Mouse (Mus musculus): Measurements from ENCODE around the gene Mitd1.

Gene Mitd1

DNA sequence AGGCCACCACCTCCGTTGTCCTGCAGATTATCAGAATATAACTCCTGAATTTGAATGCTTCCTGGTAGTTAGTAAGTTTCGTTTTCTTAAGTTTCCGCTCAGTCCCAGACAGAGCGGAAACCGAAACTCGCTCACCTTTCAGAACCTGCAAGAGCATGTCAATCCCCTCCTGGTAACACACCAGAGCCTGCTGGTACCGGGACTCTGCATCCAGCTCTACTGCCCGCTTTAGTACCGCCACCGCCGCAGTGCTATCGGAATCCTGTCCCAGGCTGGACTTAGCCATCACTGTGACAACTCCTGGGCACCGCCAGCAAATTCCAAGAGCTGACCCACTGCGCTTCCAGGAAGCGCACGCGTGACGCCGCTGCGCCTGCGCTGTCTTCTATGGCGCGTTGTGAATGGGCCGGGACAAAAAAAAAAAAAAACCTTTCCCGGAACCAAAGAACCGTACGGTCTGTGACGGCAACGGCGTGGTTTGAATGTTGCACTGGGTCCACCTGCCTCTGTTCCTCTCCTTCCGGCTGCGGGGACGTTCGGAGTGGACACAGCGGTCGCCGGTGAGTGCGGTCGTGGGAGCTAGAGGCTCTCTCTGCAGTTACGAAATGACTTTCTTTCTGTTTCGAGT, at the start of gene Mitd1, which contains the start of gene Mrpl30:
Gene Mitd1 (minus strand): TSS at position 387 of the 628 bp plus-strand sequence.
Gene Mrpl30 (plus strand): TSS at position 453 of the 628 bp plus-strand sequence.
- in situ Hi-C loops (cut with MboI, MseI) = no loop called here

DNA sequence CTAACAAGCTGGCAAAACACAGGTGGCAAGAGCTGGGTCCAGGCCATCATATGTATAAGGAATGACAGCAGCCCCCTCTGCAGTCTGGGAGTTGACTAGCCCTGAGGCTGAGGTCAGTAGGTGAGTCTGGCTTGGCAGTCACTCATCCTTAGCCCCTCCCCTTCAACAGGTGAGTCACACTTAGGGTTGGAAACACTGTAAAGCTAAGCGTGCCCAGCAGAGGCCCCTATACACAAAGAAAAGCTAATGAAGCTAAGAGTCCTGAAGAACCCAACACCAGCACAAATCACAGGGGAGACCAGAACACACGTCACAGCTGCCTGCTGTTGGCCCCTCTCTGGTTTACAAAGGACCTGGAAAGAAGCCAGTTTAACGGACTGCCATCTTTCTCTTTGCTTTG, 41.6 kb upstream of the Mitd1 start:
- in situ Hi-C loops (cut with MboI, MseI) = no loop called here

DNA sequence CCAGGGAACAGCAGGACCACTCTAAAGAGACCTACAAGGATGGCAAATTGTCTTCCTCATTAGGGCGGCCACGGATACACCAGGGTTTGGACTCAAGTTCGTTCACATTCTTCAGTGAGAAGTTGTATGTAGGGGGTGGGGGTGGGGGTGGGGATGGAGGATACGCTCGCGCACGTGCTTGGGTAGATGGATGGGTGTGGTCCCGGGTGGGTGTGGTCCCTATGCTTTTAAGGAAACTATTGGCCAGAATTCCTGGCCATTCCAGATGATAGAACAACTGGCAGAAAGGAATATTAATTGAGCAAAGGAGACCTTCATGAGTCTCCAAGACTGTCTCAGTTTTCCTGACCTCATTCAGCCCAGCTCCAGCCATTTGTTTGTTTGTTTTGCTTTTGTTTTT, 35.8 kb upstream of the Mitd1 start:
- in situ Hi-C loops (cut with MboI, MseI) = loop anchor here (10.0 kb wide), 1 partner anchor 169 kb away; no protein-coding TSS in a partner anchor

GRCm38 (mm10) chr1:37922536-37922935, 32.3 kb upstream of the Mitd1 start:
- in situ Hi-C loops (cut with MboI, MseI) = loop anchor here (10.0 kb wide), 1 partner anchor 172 kb away; no protein-coding TSS in a partner anchor

DNA sequence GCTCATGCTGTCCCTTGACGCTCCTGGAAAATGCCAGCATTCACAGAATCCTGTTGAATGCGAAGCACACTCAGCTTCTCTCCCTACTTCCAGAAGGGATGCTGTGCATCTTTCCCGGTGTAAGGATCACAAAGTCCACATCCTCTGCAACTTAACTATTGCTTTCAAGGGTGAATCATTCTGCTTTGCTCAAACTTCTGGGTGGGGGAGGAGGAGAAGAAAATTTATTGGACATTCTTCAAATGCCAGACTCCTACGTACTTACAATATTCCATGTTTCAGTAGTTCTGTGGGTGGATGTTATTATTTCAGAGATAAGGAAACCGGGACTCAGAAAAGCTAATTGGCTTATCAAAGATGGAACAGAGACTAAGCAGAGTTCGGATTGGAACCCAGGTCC, 27.9 kb upstream of the Mitd1 start:
- in situ Hi-C loops (cut with MboI, MseI) = no loop called here

GRCm38 (mm10) chr1:37917666-37918065, 27.5 kb upstream of the Mitd1 start:
- in situ Hi-C loops (cut with MboI, MseI) = no loop called here

GRCm38 (mm10) chr1:37916393-37916792, 26.2 kb upstream of the Mitd1 start, which contains the start of gene Lyg2:
TSS of gene Lyg2 (minus strand) at chr1:37916493.
- in situ Hi-C loops (cut with MboI, MseI) = no loop called here

DNA sequence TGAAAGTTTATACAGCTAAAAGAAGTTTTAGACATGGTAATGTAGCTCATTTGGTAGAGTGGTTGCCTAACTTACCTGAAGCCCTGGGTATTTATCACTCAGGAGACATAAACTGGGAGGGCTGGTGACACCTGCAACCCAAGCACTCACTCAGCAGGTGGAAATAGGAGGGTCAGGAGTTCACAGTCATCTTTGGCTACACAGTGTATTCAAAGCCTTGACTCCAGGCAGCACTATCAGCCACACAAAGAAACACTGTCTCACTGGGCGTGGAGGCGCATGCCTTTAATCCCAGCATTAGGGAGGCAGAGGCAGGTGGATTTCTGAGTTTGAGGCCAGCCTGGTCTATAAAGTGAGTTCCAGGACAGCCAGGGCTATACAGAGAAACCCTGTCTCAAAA, 22.5 kb upstream of the Mitd1 start:
- in situ Hi-C loops (cut with MboI, MseI) = no loop called here

- in situ Hi-C loops (cut with MboI, MseI) = no loop called here
Measured at GRCm38 (mm10) chr1:37903178-37903577, 13.0 kb upstream of the Mitd1 start.

DNA sequence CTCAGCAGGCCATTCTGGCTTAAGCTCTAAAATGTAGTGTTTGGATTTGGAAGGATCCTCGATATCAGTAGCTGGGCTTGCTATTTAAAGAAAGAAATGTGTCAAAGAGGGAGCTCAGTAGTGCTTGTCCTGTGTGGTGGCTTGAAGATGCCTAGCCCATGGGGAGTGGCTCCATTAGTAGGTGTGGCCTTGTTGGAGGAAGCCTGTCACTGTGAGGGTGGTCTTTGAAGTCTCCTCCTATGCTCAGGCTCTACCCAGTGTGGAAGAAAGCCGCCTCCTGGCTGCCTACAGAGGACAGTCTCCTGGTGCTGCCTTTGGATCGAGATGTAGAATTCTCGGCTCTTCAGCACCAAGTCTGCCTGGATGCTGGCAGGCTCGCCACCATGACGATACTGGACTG, 10.1 kb upstream of the Mitd1 start:
- in situ Hi-C loops (cut with MboI, MseI) = no loop called here

DNA sequence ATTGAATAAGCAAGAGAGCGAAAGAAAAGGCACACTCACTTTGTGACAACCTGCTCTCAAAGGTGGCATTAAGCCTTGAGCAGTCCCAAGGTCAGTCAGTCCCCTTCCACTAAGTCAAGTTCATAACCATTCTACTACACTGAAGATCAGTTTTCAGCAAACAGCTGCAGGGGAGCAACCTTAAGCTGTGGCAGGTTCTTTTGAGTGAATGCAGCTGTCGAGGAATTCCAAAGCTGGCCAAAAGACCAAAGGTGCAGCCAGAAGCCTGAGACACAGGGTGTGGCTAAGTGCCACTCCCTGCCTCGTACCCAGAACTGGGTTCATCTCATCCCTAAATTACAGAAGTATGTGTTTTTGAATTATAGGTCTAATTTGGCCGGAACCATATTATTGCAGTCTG, 9.6 kb upstream of the Mitd1 start:
- in situ Hi-C loops (cut with MboI, MseI) = loop anchor here (5.0 kb wide), 1 partner anchor 87 kb away; no protein-coding TSS in a partner anchor

- in situ Hi-C loops (cut with MboI, MseI) = loop anchor here (5.0 kb wide), 1 partner anchor 93 kb away; no protein-coding TSS in a partner anchor
Measured at GRCm38 (mm10) chr1:37894606-37895005, 4.4 kb upstream of the Mitd1 start.

- in situ Hi-C loops (cut with MboI, MseI) = no loop called here
Measured at GRCm38 (mm10) chr1:37891400-37891799, 1.2 kb upstream of the Mitd1 start.

GRCm38 (mm10) chr1:37889206-37889605, 1.0 kb downstream of the Mitd1 start:
- in situ Hi-C loops (cut with MboI, MseI) = no loop called here

GRCm38 (mm10) chr1:37884451-37884850, 5.8 kb downstream of the Mitd1 start:
- in situ Hi-C loops (cut with MboI, MseI) = no loop called here

DNA sequence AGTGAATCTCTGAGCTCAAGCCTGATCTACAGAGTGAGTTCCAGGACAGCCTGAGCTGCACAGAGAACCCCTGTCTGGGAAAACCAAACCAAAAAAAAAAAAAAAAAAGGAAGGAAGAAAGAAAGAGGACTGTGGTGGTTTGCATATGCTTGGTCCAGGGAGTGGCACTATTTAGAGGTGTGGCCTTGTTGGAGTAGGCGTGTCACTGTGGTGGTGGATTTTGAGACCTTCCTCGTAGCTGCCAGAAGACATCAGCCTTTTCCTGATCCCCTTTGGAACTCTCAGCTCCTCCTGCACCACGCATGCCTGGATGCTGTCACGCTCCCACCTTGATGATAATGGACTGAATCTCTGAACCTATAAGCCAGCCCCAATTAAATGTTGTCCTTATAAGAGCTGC, 6.8 kb downstream of the Mitd1 start:
- in situ Hi-C loops (cut with MboI, MseI) = no loop called here

- in situ Hi-C loops (cut with MboI, MseI) = no loop called here
Measured at GRCm38 (mm10) chr1:37877736-37878460, 12.3 kb downstream of the Mitd1 start.

GRCm38 (mm10) chr1:37873157-37873556, 17.1 kb downstream of the Mitd1 start:
- in situ Hi-C loops (cut with MboI, MseI) = loop anchor here (5.0 to 25.0 kb wide), 2 partner anchors 196 to 436 kb away; partner anchors contain the start of genes Coa5 and Unc50

GRCm38 (mm10) chr1:37872131-37873067, 17.8 kb downstream of the Mitd1 start:
- in situ Hi-C loops (cut with MboI, MseI) = loop anchor here (5.0 to 25.0 kb wide), 2 partner anchors 195 to 435 kb away; partner anchors contain the start of genes Coa5 and Unc50

GRCm38 (mm10) chr1:37871704-37872103, 18.5 kb downstream of the Mitd1 start, which contains the start of gene Lipt1:
TSS of gene Lipt1 (plus strand) at chr1:37871738.
- in situ Hi-C loops (cut with MboI, MseI) = loop anchor here (5.0 to 25.0 kb wide), 2 partner anchors 194 to 434 kb away; partner anchors contain the start of genes Coa5 and Unc50

DNA sequence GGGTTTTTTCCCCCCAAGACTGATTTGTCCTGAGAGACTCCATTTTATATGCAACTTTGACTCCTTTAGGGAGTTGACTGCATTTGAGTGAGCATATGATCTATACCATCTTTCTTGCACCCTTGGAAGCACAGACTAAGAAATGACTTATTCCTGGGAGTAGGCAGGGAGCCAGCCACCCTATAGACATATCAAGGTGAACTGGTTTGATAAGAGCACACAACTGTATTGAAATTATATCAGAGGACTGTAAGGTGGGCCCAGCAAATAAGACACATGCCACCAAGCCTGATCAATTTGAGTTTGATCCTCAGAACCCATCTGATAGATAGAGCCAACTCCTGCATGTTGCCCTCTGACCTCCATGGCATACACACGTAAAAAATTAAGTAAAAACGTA, 20.8 kb downstream of the Mitd1 start:
- in situ Hi-C loops (cut with MboI, MseI) = loop anchor here (25.0 kb wide), 1 partner anchor 432 kb away; the partner anchor contains the start of genes Coa5 and Unc50

Data from T-helper 1 cell (primary cell).